Mouse (Mus musculus): ENCODE measurements at regions not wholly inside any gene's neighbourhood (a gene's known extent, or its start where the extent isn't known, plus 50 kb on each side); places are given as distances from the start of the nearest gene placed in this dataset.

DNA sequence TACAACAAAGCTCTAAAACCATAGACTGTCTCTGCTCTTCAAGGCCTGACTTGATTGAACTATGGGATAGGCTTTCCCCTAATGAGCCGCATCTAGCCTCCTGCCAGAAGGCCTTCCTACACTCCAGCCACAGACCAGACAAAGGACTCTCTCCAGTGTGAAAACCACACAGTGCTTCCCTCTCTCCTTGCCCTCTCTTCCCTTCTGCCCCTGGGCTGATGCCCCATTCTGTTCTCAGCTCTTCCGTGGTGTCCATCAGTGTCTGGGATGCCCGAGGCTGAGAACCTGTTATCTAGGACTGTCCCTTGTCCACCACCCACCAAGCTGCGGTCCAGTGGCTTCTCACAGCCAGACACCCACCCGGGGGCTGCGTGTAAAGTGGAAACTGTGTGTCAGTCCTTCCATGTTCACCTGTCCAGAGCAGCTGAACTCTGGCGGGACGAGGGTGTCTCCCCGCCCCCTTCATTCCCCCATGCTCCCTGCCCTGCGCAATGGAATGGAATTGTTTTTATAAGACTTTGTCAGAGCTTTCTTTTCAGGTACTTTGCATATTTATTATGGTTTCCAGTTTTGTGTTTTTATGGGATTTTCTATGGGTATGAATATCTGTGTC is 856.4 kb downstream of the Stpg2 start:
- Histone ChIP-seq H3K9ac (no peak overlapping the region), H3K27me3 (replicated peaks) (no peaks in the 10 kb centered on the region), H3K4me2 (no peak overlapping the region), H3K4me1 (no peaks in the 10 kb centered on the region), H3K36me3 (no peaks in the 10 kb centered on the region), H3K27ac (replicated peaks) (no peak overlapping the region), H3K9me3 (no peaks in the 10 kb centered on the region), H3K4me3 (no peak overlapping the region)
- ATAC-seq (ENCODE audit: extremely low read depth, insufficient number of reproducible peaks, low FRiP score, low TSS enrichment): no peak
- WGBS: 83% methylated on average over 10 of the region's 10 CpGs

- no peak for ATAC-seq (ENCODE audit: extremely low read depth, insufficient number of reproducible peaks, low FRiP score, low TSS enrichment)
- no peak overlapping the region for H3K27ac ChIP-seq (replicated peaks)
These were observed 857.4 kb downstream of the Stpg2 start for GRCm38 (mm10) chr3:140062880-140063279.

DNA sequence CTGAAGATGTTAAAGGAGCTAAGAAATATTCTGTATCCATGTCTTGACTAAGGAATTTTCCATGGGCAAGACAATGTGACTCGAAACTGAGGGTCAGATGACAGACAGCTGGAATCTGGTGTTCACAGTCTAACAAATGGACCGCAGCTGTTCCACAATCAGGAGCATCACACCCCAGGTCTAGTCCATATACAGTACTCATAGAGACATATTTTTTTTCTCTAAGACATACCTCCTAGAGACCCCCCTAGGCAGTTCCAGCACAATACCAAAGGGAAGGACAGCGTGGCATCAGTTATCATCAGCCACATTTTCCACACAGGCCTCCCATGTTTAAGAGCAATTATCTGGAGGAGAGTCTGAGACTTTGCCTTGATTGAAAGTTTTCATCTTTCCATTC is 878.8 kb downstream of the Stpg2 start:
- Histone ChIP-seq H3K27ac (replicated peaks) (no peak overlapping the region), H3K9me3 (no peaks in the 10 kb centered on the region), H3K4me2 (no peak overlapping the region), H3K4me3 (no peak overlapping the region), H3K4me1 (no peaks in the 10 kb centered on the region), H3K27me3 (replicated peaks) (no peaks in the 10 kb centered on the region), H3K9ac (no peak overlapping the region), H3K36me3 (no peaks in the 10 kb centered on the region)
- ATAC-seq (ENCODE audit: extremely low read depth, insufficient number of reproducible peaks, low FRiP score, low TSS enrichment): no peak
- 72% methylated on average over 3 of the region's 3 CpGs for WGBS

More at GRCm38 (mm10) chr3:140062880-140063279, 857.4 kb downstream of the Stpg2 start:
- Histone ChIP-seq H3K4me2 (no peak overlapping the region), H3K9me3 (no peaks in the 10 kb centered on the region), H3K27me3 (replicated peaks) (no peaks in the 10 kb centered on the region), H3K9ac (no peak overlapping the region), H3K36me3 (no peaks in the 10 kb centered on the region), H3K4me3 (no peak overlapping the region), H3K4me1 (no peaks in the 10 kb centered on the region)
- 74% methylated on average over 5 of the region's 5 CpGs for WGBS

DNA sequence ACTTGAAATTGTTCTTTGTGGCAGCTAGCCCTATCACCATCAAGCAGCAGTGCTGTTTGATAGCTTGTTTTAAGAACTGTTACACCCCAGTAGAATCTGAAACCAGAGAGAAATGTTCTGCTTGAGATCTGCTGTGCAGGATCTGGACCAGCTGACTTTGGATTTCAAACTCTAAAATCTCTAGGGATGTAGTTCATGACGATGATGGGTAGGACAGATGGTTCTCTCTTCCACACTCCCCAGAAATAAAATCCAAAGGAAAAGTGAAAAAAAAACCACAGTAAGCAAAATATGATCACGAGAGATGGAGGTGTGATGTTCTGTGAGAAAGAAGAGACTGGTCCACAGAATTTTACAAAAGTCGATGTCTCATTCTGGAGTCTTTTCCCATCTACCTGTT is 879.9 kb downstream of the Stpg2 start:
- Histone ChIP-seq H3K27ac (replicated peaks) (no peak overlapping the region), H3K36me3 (no peaks in the 10 kb centered on the region), H3K4me2 (no peak overlapping the region), H3K4me1 (no peaks in the 10 kb centered on the region), H3K27me3 (replicated peaks) (no peaks in the 10 kb centered on the region), H3K4me3 (no peak overlapping the region), H3K9ac (no peak overlapping the region), H3K9me3 (no peaks in the 10 kb centered on the region)
- WGBS: 75% methylated on average over 3 of the region's 3 CpGs
- no peak for ATAC-seq (ENCODE audit: extremely low read depth, insufficient number of reproducible peaks, low FRiP score, low TSS enrichment)

- Histone ChIP-seq H3K4me1 (no peaks in the 10 kb centered on the region), H3K9ac (no peak overlapping the region), H3K9me3 (no peaks in the 10 kb centered on the region), H3K4me3 (no peak overlapping the region), H3K27ac (replicated peaks) (no peak overlapping the region), H3K27me3 (replicated peaks) (no peaks in the 10 kb centered on the region), H3K4me2 (no peak overlapping the region), H3K36me3 (no peaks in the 10 kb centered on the region)
- WGBS: 67% methylated on average over 3 of the region's 3 CpGs
- no peak for ATAC-seq (ENCODE audit: extremely low read depth, insufficient number of reproducible peaks, low FRiP score, low TSS enrichment)
These were observed 882.5 kb downstream of the Stpg2 start for GRCm38 (mm10) chr3:140088019-140088418.

- no peak overlapping the region for H3K27ac ChIP-seq (replicated peaks)
- ATAC-seq (ENCODE audit: extremely low read depth, insufficient number of reproducible peaks, low FRiP score, low TSS enrichment): no peak
- H3K4me3 ChIP-seq: no peak overlapping the region
- no peaks in the 10 kb centered on the region for H3K36me3 ChIP-seq
- no peaks in the 10 kb centered on the region for H3K9me3 ChIP-seq
- 68% methylated on average over 2 of the region's 2 CpGs for WGBS
- no peaks in the 10 kb centered on the region for H3K4me1 ChIP-seq
- no peaks in the 10 kb centered on the region for H3K27me3 ChIP-seq (replicated peaks)
- H3K9ac ChIP-seq: no peak overlapping the region
- no peak overlapping the region for H3K4me2 ChIP-seq
These were observed 886.4 kb downstream of the Stpg2 start for GRCm38 (mm10) chr3:140091900-140092299.

- H3K27ac ChIP-seq (replicated peaks): no peak overlapping the region
- H3K4me1 ChIP-seq: no peaks in the 10 kb centered on the region
- ATAC-seq (ENCODE audit: extremely low read depth, insufficient number of reproducible peaks, low FRiP score, low TSS enrichment): no peak
- H3K36me3 ChIP-seq: no peaks in the 10 kb centered on the region
- no peak overlapping the region for H3K4me2 ChIP-seq
- no peaks in the 10 kb centered on the region for H3K27me3 ChIP-seq (replicated peaks)
- H3K9me3 ChIP-seq: no peaks in the 10 kb centered on the region
- no peak overlapping the region for H3K9ac ChIP-seq
- H3K4me3 ChIP-seq: no peak overlapping the region
These were observed 891.5 kb downstream of the Stpg2 start for GRCm38 (mm10) chr3:140096854-140097540.

DNA sequence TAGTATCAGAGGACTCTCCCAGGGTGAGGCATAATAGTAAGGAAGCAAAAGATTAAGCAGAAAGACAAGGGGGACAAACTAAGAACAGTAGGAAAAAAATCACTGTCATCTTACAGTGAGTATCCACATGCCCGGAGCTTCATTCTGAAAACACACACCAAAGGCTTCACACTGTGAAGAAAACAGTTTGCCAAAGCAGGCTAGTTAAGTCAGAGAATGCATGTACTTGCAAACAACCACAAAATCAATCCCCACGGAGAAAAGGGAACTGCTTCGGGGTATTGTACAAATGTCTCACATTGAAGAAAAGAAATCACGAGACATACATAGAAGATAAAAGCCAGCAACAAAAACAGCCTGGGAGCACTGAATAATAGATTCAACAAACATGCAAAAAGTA is 903.9 kb downstream of the Stpg2 start:
- Histone ChIP-seq H3K27ac (replicated peaks) (no peak overlapping the region), H3K9ac (no peak overlapping the region), H3K4me2 (no peak overlapping the region), H3K9me3 (no peaks in the 10 kb centered on the region), H3K4me3 (no peak overlapping the region), H3K27me3 (replicated peaks) (no peaks in the 10 kb centered on the region), H3K36me3 (no peaks in the 10 kb centered on the region), H3K4me1 (no peaks in the 10 kb centered on the region)
- ATAC-seq (ENCODE audit: extremely low read depth, insufficient number of reproducible peaks, low FRiP score, low TSS enrichment): no peak
- WGBS: 54% methylated on average over 4 of the region's 4 CpGs

- 74% methylated on average over 9 of the region's 9 CpGs for WGBS
- ATAC-seq (ENCODE audit: extremely low read depth, insufficient number of reproducible peaks, low FRiP score, low TSS enrichment): no peak
These were observed 906.1 kb downstream of the Stpg2 start for GRCm38 (mm10) chr3:140111414-140112172.

GRCm38 (mm10) chr3:140115116-140115515 is 909.6 kb downstream of the Stpg2 start:
- H3K4me1 ChIP-seq: no peaks in the 10 kb centered on the region
- ATAC-seq (ENCODE audit: extremely low read depth, insufficient number of reproducible peaks, low FRiP score, low TSS enrichment): no peak
- no peak overlapping the region for H3K4me3 ChIP-seq

More at GRCm38 (mm10) chr3:140111414-140112172, 906.1 kb downstream of the Stpg2 start:
- no peak overlapping the region for H3K27ac ChIP-seq (replicated peaks)
- H3K4me3 ChIP-seq: no peak overlapping the region
- H3K36me3 ChIP-seq: no peaks in the 10 kb centered on the region
- H3K4me2 ChIP-seq: no peak overlapping the region
- H3K9ac ChIP-seq: no peak overlapping the region
- H3K27me3 ChIP-seq (replicated peaks): no peaks in the 10 kb centered on the region
- H3K9me3 ChIP-seq: no peaks in the 10 kb centered on the region
- no peaks in the 10 kb centered on the region for H3K4me1 ChIP-seq

GRCm38 (mm10) chr3:140127310-140127709 is 921.8 kb downstream of the Stpg2 start:
- Histone ChIP-seq H3K27me3 (replicated peaks) (no peaks in the 10 kb centered on the region), H3K27ac (replicated peaks) (no peak overlapping the region), H3K4me1 (no peaks in the 10 kb centered on the region), H3K4me3 (no peak overlapping the region), H3K9ac (no peak overlapping the region), H3K4me2 (no peak overlapping the region), H3K9me3 (no peaks in the 10 kb centered on the region), H3K36me3 (no peaks in the 10 kb centered on the region)
- ATAC-seq (ENCODE audit: extremely low read depth, insufficient number of reproducible peaks, low FRiP score, low TSS enrichment): no peak
- WGBS: 49% methylated on average over 3 of the region's 3 CpGs

More at GRCm38 (mm10) chr3:140115116-140115515, 909.6 kb downstream of the Stpg2 start:
- WGBS: 69% methylated on average over 1 of the region's 1 CpGs
- no peak overlapping the region for H3K4me2 ChIP-seq
- H3K36me3 ChIP-seq: no peaks in the 10 kb centered on the region
- no peaks in the 10 kb centered on the region for H3K27me3 ChIP-seq (replicated peaks)
- H3K9ac ChIP-seq: no peak overlapping the region
- no peak overlapping the region for H3K27ac ChIP-seq (replicated peaks)
- H3K9me3 ChIP-seq: no peaks in the 10 kb centered on the region
